Mouse (Mus musculus) forebrain, embryonic 11.5 days (tissue): Measurements from ENCODE around the gene Cdh20. TPM values are rescaled to one million over a fixed set of nuclear protein-coding genes. Genes with fewer than 3 reads are reported as not detected.
A peak's percentile ranks its signal among the peaks of the same experiment; 100 is the strongest.
"Not testable (repeated sequence)": the region's sequence is repeated elsewhere in the genome, so short reads cannot be mapped to it uniquely, and the experiment has no call there.

Experiments
- ATAC-seq: fragments of 200-750 bp; cut with Nextera tagmentation; replicated peaks from 2 replicates; pipeline ENCODE4 v1.8.0; 2017; ENCODE audit warnings: moderate TSS enrichment; ENCODE audit not compliant: low FRiP score
- DNase-seq: peaks from one replicate; pipeline ENCODE4 v3.0.0-alpha.2; 2017; ENCODE audit warnings: low spot score
- H3K27ac ChIP-seq: fragments of 300-500 bp; sonication (generic); 2 replicates; pipeline ENCODE4 v1.5.1; 2014; ENCODE audit warnings: low read depth, low read length
- H3K27me3 ChIP-seq: fragments of 300-500 bp; sonication (generic); 2 replicates; pipeline ENCODE4 v1.6.1; 2014; ENCODE audit warnings: mild to moderate bottlenecking, low read length, mixed read lengths; ENCODE audit not compliant: control insufficient read depth, insufficient read depth
- H3K36me3 ChIP-seq: fragments of 300-500 bp; sonication (generic); 2 replicates; pipeline ENCODE4 v1.6.1; 2014; ENCODE audit warnings: mild to moderate bottlenecking, low read length, moderate library complexity, mixed read lengths; ENCODE audit not compliant: control insufficient read depth, insufficient read depth
- H3K4me1 ChIP-seq: fragments of 300-500 bp; sonication (generic); replicated peaks from 2 replicates; pipeline ENCODE4 v1.6.1; 2014; ENCODE audit warnings: low read length, mixed read lengths; ENCODE audit not compliant: control insufficient read depth, insufficient read depth
- H3K4me2 ChIP-seq: fragments of 300-500 bp; sonication (generic); 2 replicates; pipeline ENCODE4 v1.6.1; 2014; ENCODE audit warnings: low read depth, mild to moderate bottlenecking, low read length, moderate library complexity, mixed read lengths; ENCODE audit not compliant: severe bottlenecking
- H3K4me3 ChIP-seq: fragments of 300-500 bp; sonication (generic); 2 replicates; pipeline ENCODE4 v1.5.1; 2014; ENCODE audit warnings: low read depth, low read length
- H3K9ac ChIP-seq: fragments of 300-500 bp; sonication (generic); 2 replicates; pipeline ENCODE4 v1.6.1; 2014; ENCODE audit warnings: low read length
- H3K9me3 ChIP-seq: fragments of 300-500 bp; sonication (generic); 2 replicates; pipeline ENCODE4 v1.6.1; 2016; ENCODE audit warnings: low read length, mixed read lengths; ENCODE audit not compliant: control insufficient read depth
- WGBS: fragments of 180-500 bp; shearing (Covaris S2); extraction: QIAGEN DNeasy Blood & Tissue Kit; methylation state at CpG from one replicate; pipeline ENCODE4 v1.1.7; 2014; 5-methylcytosine and 5-hydroxymethylcytosine counted together
- polyA plus RNA-seq: library from polyadenylated mRNA; unstranded; fragments of >200 nt; fragmentation: Nextera tagmentation; extraction: Ambion mirVana; gene quantifications from 2 replicates; pipeline ENCODE4 v1.2.1, GENCODE M21; 2014

The Cdh20 gene
- polyA plus RNA-seq, 1 experiment from 2014 or later = 0.71 TPM

- Histone ChIP-seq H3K4me2 (no peak overlapping the region), H3K9ac (no peak overlapping the region), H3K27me3 (no peaks in the 10 kb centered on the region), H3K27ac (no peak overlapping the region), H3K4me1 (no peaks in the 10 kb centered on the region), H3K9me3 (no peaks in the 10 kb centered on the region), H3K36me3 (no peaks in the 10 kb centered on the region), H3K4me3 (no peak overlapping the region)
- DNase-seq (no peak), ATAC-seq (no peak)
- WGBS = 93% methylated on average over 4 of the region's 4 CpGs
These were observed 168.6 kb downstream of the Cdh20 start for GRCm38 (mm10) chr1:104936966-104937365.

- Histone ChIP-seq H3K4me2 (no peak overlapping the region), H3K27ac (no peak overlapping the region), H3K9ac (no peak overlapping the region), H3K4me1 (no peaks in the 10 kb centered on the region), H3K36me3 (no peaks in the 10 kb centered on the region), H3K9me3 (no peaks in the 10 kb centered on the region), H3K4me3 (no peak overlapping the region), H3K27me3 (no peaks in the 10 kb centered on the region)
- DNase-seq (no peak), ATAC-seq (no peak)
These were observed 170.8 kb downstream of the Cdh20 start for GRCm38 (mm10) chr1:104939156-104939555.

GRCm38 (mm10) chr1:104944470-104945109, 176.3 kb downstream of the Cdh20 start:
- WGBS = 16% methylated on average over 2 of the region's 2 CpGs
- H3K36me3 ChIP-seq = no peaks in the 10 kb centered on the region
- H3K27me3 ChIP-seq = no peaks in the 10 kb centered on the region

DNA sequence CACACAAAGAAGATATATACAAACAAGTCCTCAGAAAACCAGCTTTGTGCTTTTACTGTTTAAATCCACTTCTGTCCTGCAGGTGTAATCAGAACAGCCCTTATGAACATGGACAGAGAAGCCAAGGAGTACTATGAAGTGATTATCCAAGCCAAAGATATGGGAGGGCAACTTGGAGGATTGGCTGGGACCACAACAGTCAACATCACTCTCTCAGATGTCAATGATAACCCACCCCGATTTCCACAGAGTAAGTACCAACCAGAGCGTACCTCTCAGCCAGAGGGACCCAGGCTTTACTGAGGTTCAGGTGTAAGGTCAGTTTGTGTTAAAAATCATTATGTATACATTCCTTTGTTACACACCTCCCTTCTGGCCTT, 176.8 kb downstream of the Cdh20 start:
- Histone ChIP-seq H3K4me1 (no peaks in the 10 kb centered on the region), H3K4me3 (no peak overlapping the region), H3K27me3 (no peaks in the 10 kb centered on the region), H3K36me3 (no peaks in the 10 kb centered on the region), H3K9ac (no peak overlapping the region), H3K4me2 (no peak overlapping the region), H3K9me3 (no peaks in the 10 kb centered on the region), H3K27ac (no peak overlapping the region)
- DNase-seq = no peak
- WGBS = 86% methylated on average over 2 of the region's 2 CpGs
- peak; percentile 40; the same call in 1 of the 2 replicates for ATAC-seq

More at GRCm38 (mm10) chr1:104944470-104945109, 176.3 kb downstream of the Cdh20 start:
- peak; percentile 66 for DNase-seq
- Histone ChIP-seq H3K4me2 (no peak overlapping the region), H3K27ac (no peak overlapping the region), H3K9me3 (no peaks in the 10 kb centered on the region), H3K4me3 (no peak overlapping the region), H3K4me1 (no peaks in the 10 kb centered on the region), H3K9ac (no peak overlapping the region)
- ATAC-seq = peak; percentile 87

GRCm38 (mm10) chr1:104949640-104950039, 181.3 kb downstream of the Cdh20 start:
- DNase-seq, H3K9ac ChIP-seq, H3K4me1 ChIP-seq, H3K27me3 ChIP-seq, H3K36me3 ChIP-seq, H3K9me3 ChIP-seq, H3K27ac ChIP-seq, ATAC-seq, H3K4me2 ChIP-seq, H3K4me3 ChIP-seq: not testable (repeated sequence)
- WGBS = 92% methylated on average over 2 of the region's 2 CpGs

DNA sequence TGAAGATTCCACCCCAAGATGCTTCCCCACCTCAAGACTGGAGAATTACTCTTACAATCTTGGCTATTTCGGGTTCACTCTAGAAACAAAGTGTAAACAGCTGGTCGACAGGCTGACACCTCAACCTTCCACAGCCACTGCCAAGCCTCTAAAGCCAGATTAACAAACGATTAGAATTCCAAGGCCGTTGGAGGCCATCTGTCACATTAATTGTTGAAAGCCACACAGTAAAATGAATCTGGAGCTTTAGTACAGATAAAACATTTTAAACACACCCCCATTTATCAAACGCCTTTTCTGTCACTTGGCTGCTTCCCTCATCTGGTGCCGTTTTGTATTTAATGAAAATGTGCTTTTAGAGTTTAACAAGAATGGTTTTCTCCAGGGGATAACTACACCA, 188.7 kb downstream of the Cdh20 start:
- Histone ChIP-seq H3K27ac (no peak overlapping the region), H3K4me2 (no peak overlapping the region), H3K9ac (no peak overlapping the region), H3K4me3 (no peak overlapping the region), H3K27me3 (no peaks in the 10 kb centered on the region), H3K9me3 (no peaks in the 10 kb centered on the region), H3K4me1 (no peaks in the 10 kb centered on the region), H3K36me3 (no peaks in the 10 kb centered on the region)
- ATAC-seq (no peak), DNase-seq (no peak)
- 48% methylated on average over 6 of the region's 6 CpGs for WGBS

DNA sequence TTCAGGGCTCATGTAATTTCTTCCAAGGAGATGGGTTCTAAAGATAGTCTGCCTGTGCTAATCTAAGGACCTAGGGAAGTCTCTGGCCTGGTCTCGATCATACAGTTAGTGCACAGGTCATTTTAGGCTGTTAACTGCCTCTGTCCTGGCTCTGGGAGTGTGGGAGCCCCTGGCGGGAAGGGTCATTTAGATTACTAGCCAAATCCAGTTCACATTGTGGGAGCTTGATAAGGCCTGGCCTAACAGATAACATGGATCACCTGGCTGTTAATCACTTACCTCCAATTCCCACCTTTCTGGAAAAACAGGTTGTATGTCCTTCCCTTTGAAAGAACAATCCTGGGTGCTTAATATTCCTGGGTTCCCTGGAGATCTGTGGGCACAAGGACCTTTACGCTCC, 193.3 kb downstream of the Cdh20 start:
- no peak overlapping the region for H3K4me2 ChIP-seq
- no peaks in the 10 kb centered on the region for H3K4me1 ChIP-seq
- no peaks in the 10 kb centered on the region for H3K27me3 ChIP-seq
- no peak overlapping the region for H3K4me3 ChIP-seq
- ATAC-seq (no peak), DNase-seq (no peak)
- H3K9ac ChIP-seq = no peak overlapping the region
- H3K36me3 ChIP-seq = no peaks in the 10 kb centered on the region
- H3K9me3 ChIP-seq = no peaks in the 10 kb centered on the region
- 89% methylated on average over 3 of the region's 3 CpGs for WGBS
- no peak overlapping the region for H3K27ac ChIP-seq

DNA sequence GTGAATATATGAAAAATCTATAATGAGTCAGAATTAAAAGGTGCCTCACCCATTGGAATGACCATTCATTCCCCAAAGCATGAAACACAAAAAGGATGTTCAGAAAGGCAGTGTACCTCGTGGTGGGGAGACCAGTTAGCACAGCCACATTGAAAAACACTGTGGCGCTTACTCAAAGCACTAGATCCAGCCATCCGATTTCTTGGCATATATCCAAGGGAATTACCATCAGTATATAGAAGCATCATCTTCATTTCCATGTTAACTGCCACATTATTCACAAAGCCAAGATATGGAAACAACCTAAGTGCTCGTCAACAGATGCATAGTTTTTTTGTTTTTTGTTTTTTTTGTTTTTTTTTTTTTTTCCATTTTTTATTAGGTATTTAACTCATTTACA, 193.9 kb downstream of the Cdh20 start:
- Histone ChIP-seq H3K27ac (no peak overlapping the region), H3K9me3 (no peaks in the 10 kb centered on the region), H3K4me2 (no peak overlapping the region), H3K27me3 (no peaks in the 10 kb centered on the region), H3K9ac (no peak overlapping the region), H3K4me1 (no peaks in the 10 kb centered on the region), H3K36me3 (no peaks in the 10 kb centered on the region), H3K4me3 (no peak overlapping the region)
- WGBS = 87% methylated on average over 4 of the region's 4 CpGs
- DNase-seq (no peak), ATAC-seq (no peak)

GRCm38 (mm10) chr1:104979068-104979467, 210.7 kb downstream of the Cdh20 start:
- H3K4me2 ChIP-seq = no peak overlapping the region
- no peaks in the 10 kb centered on the region for H3K36me3 ChIP-seq
- DNase-seq (no peak), ATAC-seq (0 out of 2 replicates have a peak, but pooled peaks have one; percentile 29)
- H3K4me1 ChIP-seq = no peaks in the 10 kb centered on the region
- H3K9me3 ChIP-seq = no peaks in the 10 kb centered on the region
- no peak overlapping the region for H3K27ac ChIP-seq
- no peak overlapping the region for H3K9ac ChIP-seq
- H3K27me3 ChIP-seq = no peaks in the 10 kb centered on the region
- H3K4me3 ChIP-seq = no peak overlapping the region
- 74% methylated on average over 2 of the region's 2 CpGs for WGBS
